22 mouse cellular contexts compared by ENCODE assay signal in genomic region chr4:148915849-148916248, GRCm38 (mm10).
DNase-seq lines count a peak whose midpoint lies in the region; ATAC-seq and TF ChIP-seq lines count a peak whose summit lies in the region.
"Had no signal": no experiment of that assay in that cellular context is flagged by ENCODE, and none has a peak within 500 bp of the region (broad histone marks: within the 10 kb centered on the region; RNA-seq: fewer than 3 reads in every experiment).

No protein-coding gene starts in this region.

- H3K36me3 ChIP-seq in hindbrain, embryonic 12.5 days: no peaks in the 10 kb centered on the region
- H3K36me3 ChIP-seq in hindbrain, postnatal 0 days (ENCODE audit: insufficient read depth, low read length): no peaks in the 10 kb centered on the region
- no peaks in the 10 kb centered on the region for H3K36me3 ChIP-seq in neural tube, embryonic 12.5 days
- no peaks in the 10 kb centered on the region for H3K36me3 ChIP-seq in limb, embryonic 10.5 days
- H3K36me3 ChIP-seq: forebrain, embryonic 15.5 days; heart, embryonic 15.5 days had no signal

- no peak overlapping the region for H3K4me2 ChIP-seq in hindbrain, embryonic 12.5 days (replicated peaks)
- H3K4me2 ChIP-seq in hindbrain, postnatal 0 days (ENCODE audit: low read depth, low read length): no peak overlapping the region
- H3K4me2 ChIP-seq in neural tube, embryonic 12.5 days (replicated peaks): 0 out of 2 replicates have a peak overlapping the region, but pooled peaks have one; percentile 0
- H3K4me2 ChIP-seq: forebrain, embryonic 15.5 days; heart, embryonic 15.5 days had no signal

- no peak overlapping the region for H3K4me3 ChIP-seq in hindbrain, embryonic 12.5 days
- H3K4me3 ChIP-seq in hindbrain, postnatal 0 days (ENCODE audit: low read length): no peak overlapping the region
- no peak overlapping the region for H3K4me3 ChIP-seq in neural tube, embryonic 12.5 days
- H3K4me3 ChIP-seq in limb, embryonic 10.5 days: no peak overlapping the region
- H3K4me3 ChIP-seq: forebrain, embryonic 15.5 days; heart, embryonic 15.5 days; left cerebral cortex, adult 2 months had no signal

- peaks cover 78% of the 10 kb centered on the region for H3K4me1 ChIP-seq in hindbrain, embryonic 12.5 days
- 0 out of 2 replicates have a peak, but pooled peaks cover 7% of the 10 kb centered on the region for H3K4me1 ChIP-seq in hindbrain, postnatal 0 days (ENCODE audit: insufficient read depth, low read length)
- peaks cover 62% of the 10 kb centered on the region for H3K4me1 ChIP-seq in neural tube, embryonic 12.5 days
- H3K4me1 ChIP-seq in limb, embryonic 10.5 days: peaks cover 91% of the 10 kb centered on the region

- 57% methylated on average over 15 of the region's 15 CpGs for WGBS in hindbrain, embryonic 12.5 days
- WGBS in hindbrain, postnatal 0 days: 57% methylated on average over 15 of the region's 15 CpGs
- 72% methylated on average over 15 of the region's 15 CpGs for WGBS in neural tube, embryonic 12.5 days
- 86% methylated on average over 15 of the region's 15 CpGs for WGBS in limb, embryonic 10.5 days

- TF ChIP-seq CTCF in hindbrain, postnatal 0 days (IDR thresholded peaks at IDR 0.05; ENCODE audit: low read depth): no peak

- no peaks in the 10 kb centered on the region for H3K9me3 ChIP-seq in hindbrain, embryonic 12.5 days (replicated peaks)
- no peaks in the 10 kb centered on the region for H3K9me3 ChIP-seq in hindbrain, postnatal 0 days (ENCODE audit: low read length)
- H3K9me3 ChIP-seq in neural tube, embryonic 12.5 days: no peaks in the 10 kb centered on the region
- no peaks in the 10 kb centered on the region for H3K9me3 ChIP-seq in limb, embryonic 10.5 days (replicated peaks)
- H3K9me3 ChIP-seq: forebrain, embryonic 15.5 days; heart, embryonic 15.5 days had no signal

- no peak overlapping the region for H3K9ac ChIP-seq in hindbrain, embryonic 12.5 days
- no peak overlapping the region for H3K9ac ChIP-seq in hindbrain, postnatal 0 days (replicated peaks; ENCODE audit: low read length)
- H3K9ac ChIP-seq in neural tube, embryonic 12.5 days: no peak overlapping the region
- H3K9ac ChIP-seq: forebrain, embryonic 15.5 days; heart, embryonic 15.5 days had no signal

- no peak for DNase-seq in hindbrain, postnatal 0 days (ENCODE audit: low spot score)
- no peak for DNase-seq in neural tube, embryonic 10.5 days (ENCODE audit: extremely low spot score, low spot score)
- DNase-seq in limb, embryonic 10.5 days (ENCODE audit: low spot score): no peak
- peak; percentile 60 for DNase-seq in retina, postnatal 7 days (ENCODE audit: low read depth, low spot score)
- no peak for DNase-seq in liver
- DNase-seq: adrenal gland, postnatal 25 days; cerebellum, adult 8-10 months; cerebellum, postnatal 36 days; gastrocnemius, postnatal 10 days; heart, adult 18-20 months; heart, postnatal 36 days; kidney, adult 2 months; layer of hippocampus, adult 9-11 months; left cerebral cortex, postnatal 4 days; right cerebral cortex, postnatal 25 days had no signal

- peak overlapping the region; percentile 74; the same call in 1 of the 2 replicates for H3K27ac ChIP-seq in hindbrain, embryonic 12.5 days
- H3K27ac ChIP-seq in hindbrain, postnatal 0 days: no peak overlapping the region
- no peak overlapping the region for H3K27ac ChIP-seq in neural tube, embryonic 12.5 days
- H3K27ac ChIP-seq in limb, embryonic 10.5 days: 0 out of 2 replicates have a peak overlapping the region, but pooled peaks have one; percentile 10
- H3K27ac ChIP-seq: forebrain, embryonic 15.5 days; kidney, postnatal 0 days; left cerebral cortex, adult 2 months; macrophage had no signal

- no peak for ATAC-seq in hindbrain, embryonic 12.5 days (ENCODE audit: low FRiP score)
- ATAC-seq in hindbrain, postnatal 0 days: no peak
- ATAC-seq in neural tube, embryonic 12.5 days (ENCODE audit: low FRiP score, low read depth): no peak

- H3K27me3 ChIP-seq in hindbrain, embryonic 12.5 days: peaks cover 69% of the 10 kb centered on the region
- peaks cover 9% of the 10 kb centered on the region for H3K27me3 ChIP-seq in hindbrain, postnatal 0 days (ENCODE audit: insufficient read depth, low read length)
- H3K27me3 ChIP-seq in neural tube, embryonic 12.5 days (replicated peaks): peaks cover 47% of the 10 kb centered on the region
- H3K27me3 ChIP-seq in limb, embryonic 10.5 days (ENCODE audit: low read depth, poor library complexity, severe bottlenecking): peaks cover 75% of the 10 kb centered on the region

Comparison
In these comparisons a context has a peak if more than half of its experiments do, and no peak if none do; other contexts are left out.
1. H3K27ac ChIP-seq: peak in hindbrain, embryonic 12.5 days (single experiment) and limb, embryonic 10.5 days (single experiment); none in hindbrain, postnatal 0 days (single experiment) and neural tube, embryonic 12.5 days (single experiment).